Mouse (Mus musculus) midbrain, embryonic 16.5 days (tissue): ENCODE data around the gene Sptbn4. TPM values are rescaled to one million over a fixed set of nuclear protein-coding genes. Genes with fewer than 3 reads are reported as not detected.

Experiments
- ATAC-seq: fragments of 200-750 bp; cut with Nextera tagmentation; 2 replicates; pipeline ENCODE4 v1.8.0; 2017; ENCODE audit warnings: moderate TSS enrichment
- H3K27ac ChIP-seq: fragments of 300-500 bp; sonication (generic); 2 replicates; pipeline ENCODE4 v1.5.1; 2014; ENCODE audit warnings: mild to moderate bottlenecking, low read length, mixed read lengths
- H3K27me3 ChIP-seq: fragments of 300-500 bp; sonication (generic); 2 replicates; pipeline ENCODE4 v1.6.1; 2014; ENCODE audit warnings: low read depth, low read length, mixed read lengths; ENCODE audit not compliant: control insufficient read depth, insufficient read depth
- H3K36me3 ChIP-seq: fragments of 300-500 bp; sonication (generic); 2 replicates; pipeline ENCODE4 v1.6.1; 2014; ENCODE audit warnings: mild to moderate bottlenecking, low read length, moderate library complexity, mixed read lengths; ENCODE audit not compliant: control insufficient read depth, insufficient read depth
- H3K4me1 ChIP-seq: fragments of 300-500 bp; sonication (generic); 2 replicates; pipeline ENCODE4 v1.6.1; 2014; ENCODE audit warnings: mild to moderate bottlenecking, low read length, mixed read lengths; ENCODE audit not compliant: control insufficient read depth, insufficient read depth
- H3K4me2 ChIP-seq: fragments of 300-500 bp; sonication (generic); 2 replicates; pipeline ENCODE4 v1.6.1; 2014; ENCODE audit warnings: mild to moderate bottlenecking, low read length, mixed read lengths
- H3K4me3 ChIP-seq: fragments of 300-500 bp; sonication (generic); 2 replicates; pipeline ENCODE4 v1.5.1; 2014; ENCODE audit warnings: low read depth, mild to moderate bottlenecking, low read length, moderate library complexity, mixed read lengths
- H3K9ac ChIP-seq: fragments of 300-500 bp; sonication (generic); 2 replicates; pipeline ENCODE4 v1.6.1; 2014; ENCODE audit warnings: low read depth, low read length, mixed read lengths
- H3K9me3 ChIP-seq: fragments of 300-500 bp; sonication (generic); replicated peaks from 2 replicates; pipeline ENCODE4 v1.6.1; 2014; ENCODE audit warnings: mild to moderate bottlenecking, low read length, mixed read lengths; ENCODE audit not compliant: control insufficient read depth, poor library complexity, severe bottlenecking
- WGBS: fragments of 180-500 bp; shearing (Covaris S2); extraction: QIAGEN DNeasy Blood & Tissue Kit; methylation state at CpG from one replicate; pipeline ENCODE4 v1.1.7; 2014; 5-methylcytosine and 5-hydroxymethylcytosine counted together
- polyA plus RNA-seq: library from polyadenylated mRNA; unstranded; fragments of >200 nt; fragmentation: Nextera tagmentation; extraction: Ambion mirVana; gene quantifications from 2 replicates; pipeline ENCODE4 v1.2.1, GENCODE M21; 2015

Sptbn4 gene
- polyA plus RNA-seq, 1 experiment from 2014 or later, result 3.1 TPM

GRCm38 (mm10) chr7:27402675-27403074 lies 44.8 kb downstream of the Sptbn4 start:
- H3K9me3 ChIP-seq, result 0 out of 2 replicates have a peak, but pooled peaks cover 6% of the 10 kb centered on the region
- WGBS, result 8% methylated on average over 16 of the region's 16 CpGs
- ATAC-seq, result no peak
- H3K27ac ChIP-seq, result no peak overlapping the region
- no peak overlapping the region for H3K4me3 ChIP-seq
- peaks cover 68% of the 10 kb centered on the region for H3K27me3 ChIP-seq
- H3K9ac ChIP-seq, result no peak overlapping the region
- H3K4me1 ChIP-seq, result no peaks in the 10 kb centered on the region
- H3K36me3 ChIP-seq, result peaks cover 12% of the 10 kb centered on the region
- H3K4me2 ChIP-seq, result no peak overlapping the region

- Histone ChIP-seq H3K4me2 (no peak overlapping the region), H3K4me1 (peaks cover 12% of the 10 kb centered on the region), H3K4me3 (no peak overlapping the region), H3K9ac (no peak overlapping the region), H3K36me3 (peaks cover 12% of the 10 kb centered on the region), H3K27ac (no peak overlapping the region), H3K27me3 (peaks cover 52% of the 10 kb centered on the region), H3K9me3 (0 out of 2 replicates have a peak, but pooled peaks cover 6% of the 10 kb centered on the region)
- ATAC-seq, result no peak
- 81% methylated on average over 7 of the region's 7 CpGs for WGBS
Measured at GRCm38 (mm10) chr7:27400545-27400944, 46.9 kb downstream of the Sptbn4 start.

- Histone ChIP-seq H3K4me1 (peaks cover 12% of the 10 kb centered on the region), H3K4me2 (peak overlapping the region; percentile 86), H3K36me3 (peaks cover 9% of the 10 kb centered on the region; the same call in 1 of the 2 replicates), H3K27ac (no peak overlapping the region), H3K9ac (no peak overlapping the region), H3K4me3 (no peak overlapping the region), H3K9me3 (no peaks in the 10 kb centered on the region), H3K27me3 (peaks cover 53% of the 10 kb centered on the region)
- peak; percentile 22; the same call in 1 of the 2 replicates for ATAC-seq
- WGBS, result 22% methylated on average over 26 of the region's 26 CpGs
Measured at GRCm38 (mm10) chr7:27397048-27397949, 50.2 kb downstream of the Sptbn4 start.

- H3K4me1 ChIP-seq, result peaks cover 12% of the 10 kb centered on the region
- H3K4me2 ChIP-seq, result peak overlapping the region; percentile 86
- peak overlapping the region; percentile 69 for H3K9ac ChIP-seq
- H3K36me3 ChIP-seq, result peaks cover 9% of the 10 kb centered on the region; the same call in 1 of the 2 replicates
- ATAC-seq, result peak; percentile 50
- WGBS, result 2% methylated on average over 29 of the region's 68 CpGs
- H3K27ac ChIP-seq, result no peak overlapping the region
- H3K9me3 ChIP-seq, result no peaks in the 10 kb centered on the region
- H3K4me3 ChIP-seq, result peak overlapping the region; percentile 58
- peaks cover 60% of the 10 kb centered on the region for H3K27me3 ChIP-seq
Measured at GRCm38 (mm10) chr7:27396184-27397047, 51.1 kb downstream of the Sptbn4 start.

- peak overlapping the region; percentile 69; the same call in 1 of the 2 replicates for H3K9ac ChIP-seq
- 1% methylated on average over 22 of the region's 22 CpGs for WGBS
- peak overlapping the region; percentile 86 for H3K4me2 ChIP-seq
- H3K27ac ChIP-seq, result no peak overlapping the region
- peaks cover 12% of the 10 kb centered on the region for H3K4me1 ChIP-seq
- ATAC-seq, result peak; percentile 38; the same call in 1 of the 2 replicates
- H3K4me3 ChIP-seq, result peak overlapping the region; percentile 58
- peaks cover 11% of the 10 kb centered on the region; the same call in 1 of the 2 replicates for H3K36me3 ChIP-seq
- H3K27me3 ChIP-seq, result peaks cover 61% of the 10 kb centered on the region
- no peaks in the 10 kb centered on the region for H3K9me3 ChIP-seq
Measured at GRCm38 (mm10) chr7:27395521-27396183, 51.8 kb downstream of the Sptbn4 start.

GRCm38 (mm10) chr7:27391416-27391815 lies 56.1 kb downstream of the Sptbn4 start:
- Histone ChIP-seq H3K4me1 (peaks cover 9% of the 10 kb centered on the region), H3K4me2 (no peak overlapping the region), H3K27ac (no peak overlapping the region), H3K4me3 (no peak overlapping the region), H3K36me3 (peaks cover 4% of the 10 kb centered on the region; the same call in 1 of the 2 replicates), H3K9me3 (no peaks in the 10 kb centered on the region), H3K9ac (no peak overlapping the region), H3K27me3 (peaks cover 45% of the 10 kb centered on the region)
- ATAC-seq, result no peak
- 41% methylated on average over 16 of the region's 16 CpGs for WGBS

- 65% methylated on average over 6 of the region's 6 CpGs for WGBS
- H3K27ac ChIP-seq, result no peak overlapping the region
Measured at GRCm38 (mm10) chr7:27389213-27389612, 58.3 kb downstream of the Sptbn4 start.

GRCm38 (mm10) chr7:27384731-27385130 lies 62.8 kb downstream of the Sptbn4 start:
- H3K4me1 ChIP-seq, result no peaks in the 10 kb centered on the region
- H3K9ac ChIP-seq, result no peak overlapping the region
- no peaks in the 10 kb centered on the region; the same call in 1 of the 2 replicates for H3K27me3 ChIP-seq
- H3K4me3 ChIP-seq, result no peak overlapping the region
- H3K4me2 ChIP-seq, result no peak overlapping the region
- ATAC-seq, result no peak
- 19% methylated on average over 3 of the region's 4 CpGs for WGBS
- H3K9me3 ChIP-seq, result no peaks in the 10 kb centered on the region
- H3K36me3 ChIP-seq, result no peaks in the 10 kb centered on the region
- H3K27ac ChIP-seq, result no peak overlapping the region

More at GRCm38 (mm10) chr7:27389213-27389612, 58.3 kb downstream of the Sptbn4 start:
- no peak for ATAC-seq
- no peak overlapping the region for H3K4me3 ChIP-seq
- H3K27me3 ChIP-seq, result peaks cover 30% of the 10 kb centered on the region
- no peak overlapping the region for H3K9ac ChIP-seq
- H3K4me1 ChIP-seq, result no peaks in the 10 kb centered on the region
- no peak overlapping the region for H3K4me2 ChIP-seq
- peaks cover 4% of the 10 kb centered on the region; the same call in 1 of the 2 replicates for H3K36me3 ChIP-seq
- no peaks in the 10 kb centered on the region for H3K9me3 ChIP-seq
